Mouse (Mus musculus): Measurements from ENCODE around the gene Il21r.

Il21r gene

GRCm38 (mm10) chr7:125638870-125639386 is 35.7 kb downstream of the Il21r start:
- peak; percentile 83 for DNase-seq (ENCODE audit: low spot score)

GRCm38 (mm10) chr7:125643880-125644279 is 40.7 kb downstream of the Il21r start:
- DNase-seq (ENCODE audit: low spot score) = no peak

GRCm38 (mm10) chr7:125645413-125645812 is 42.2 kb downstream of the Il21r start:
- no peak for DNase-seq (ENCODE audit: low spot score)

GRCm38 (mm10) chr7:125649013-125649412 is 45.8 kb downstream of the Il21r start:
- no peak for DNase-seq (ENCODE audit: low spot score)

- DNase-seq (ENCODE audit: low spot score) = no peak
Measured at GRCm38 (mm10) chr7:125657511-125657910, 54.3 kb downstream of the Il21r start.

- no peak for DNase-seq (ENCODE audit: low spot score)
Measured at GRCm38 (mm10) chr7:125663654-125664053, 60.4 kb downstream of the Il21r start.

- DNase-seq (ENCODE audit: low spot score) = no peak
Measured at GRCm38 (mm10) chr7:125670865-125671264, 67.6 kb downstream of the Il21r start.

- DNase-seq (ENCODE audit: low spot score) = no peak
Measured at GRCm38 (mm10) chr7:125671396-125671795, 68.2 kb downstream of the Il21r start.

- peak; percentile 40 for DNase-seq (ENCODE audit: low spot score)
Measured at GRCm38 (mm10) chr7:125674916-125675315, 71.7 kb downstream of the Il21r start.

- DNase-seq (ENCODE audit: low spot score) = no peak
Measured at GRCm38 (mm10) chr7:125678756-125679155, 75.5 kb downstream of the Il21r start.

GRCm38 (mm10) chr7:125679936-125680335 is 76.7 kb downstream of the Il21r start:
- DNase-seq (ENCODE audit: low spot score) = no peak

All from T-cell, adult 2 months (primary cell).